In genomic region chr7:31164748-31165147, GRCm38 (mm10) we compare ENCODE assay signal across 16 mouse cellular contexts.
"Had no signal": no experiment of that assay in that cellular context is flagged by ENCODE, and none has a peak within 500 bp of the region (broad histone marks: within the 10 kb centered on the region; RNA-seq: fewer than 3 reads in every experiment).

No protein-coding gene starts in this region.

- H3K4me2 ChIP-seq: liver, embryonic 11.5 days; liver, embryonic 15.5 days; lung, embryonic 14.5 days; midbrain, embryonic 12.5 days; neural tube, embryonic 15.5 days had no signal

- H3K9me3 ChIP-seq: limb, embryonic 10.5 days; liver, embryonic 15.5 days; midbrain, embryonic 12.5 days; neural tube, embryonic 15.5 days had no signal

- H3K27ac ChIP-seq: kidney, postnatal 0 days; limb, embryonic 10.5 days; liver, embryonic 15.5 days; midbrain, embryonic 12.5 days; neural tube, embryonic 15.5 days; stomach, postnatal 0 days had no signal

- H3K4me3 ChIP-seq: limb, embryonic 10.5 days; liver, embryonic 15.5 days; megakaryocyte, embryonic 14.5 days; midbrain, embryonic 12.5 days; neural tube, embryonic 15.5 days had no signal

- H3K4me1 ChIP-seq: midbrain, embryonic 12.5 days; neural tube, embryonic 15.5 days had no signal

- DNase-seq: kidney, adult 9 months; kidney, postnatal 36 days; lung, embryonic 14.5 days; lung, postnatal 10 days; lung, postnatal 4 days; right cerebral cortex, adult 18-20 months; right cerebral cortex, postnatal 25 days had no signal

- H3K27me3 ChIP-seq: liver, embryonic 15.5 days; midbrain, embryonic 12.5 days; neural tube, embryonic 15.5 days had no signal

- H3K9ac ChIP-seq: liver, embryonic 15.5 days; lung, embryonic 14.5 days; midbrain, embryonic 12.5 days; neural tube, embryonic 15.5 days had no signal

- H3K36me3 ChIP-seq: limb, embryonic 10.5 days; liver, embryonic 15.5 days; midbrain, embryonic 12.5 days; neural tube, embryonic 15.5 days had no signal

- ATAC-seq: intestine, postnatal 0 days had no signal
